Mouse (Mus musculus) c-Kit-positive CD71-positive TER-119-positive erythroid progenitor cells, embryonic 14.5 days (primary cell): ENCODE results near the gene Car10.

ENCODE experiments used
- DNase-seq: peaks from one replicate; pipeline ENCODE4 v3.0.0-alpha.2; 2013; ENCODE audit warnings: low spot score

The Car10 gene

DNA sequence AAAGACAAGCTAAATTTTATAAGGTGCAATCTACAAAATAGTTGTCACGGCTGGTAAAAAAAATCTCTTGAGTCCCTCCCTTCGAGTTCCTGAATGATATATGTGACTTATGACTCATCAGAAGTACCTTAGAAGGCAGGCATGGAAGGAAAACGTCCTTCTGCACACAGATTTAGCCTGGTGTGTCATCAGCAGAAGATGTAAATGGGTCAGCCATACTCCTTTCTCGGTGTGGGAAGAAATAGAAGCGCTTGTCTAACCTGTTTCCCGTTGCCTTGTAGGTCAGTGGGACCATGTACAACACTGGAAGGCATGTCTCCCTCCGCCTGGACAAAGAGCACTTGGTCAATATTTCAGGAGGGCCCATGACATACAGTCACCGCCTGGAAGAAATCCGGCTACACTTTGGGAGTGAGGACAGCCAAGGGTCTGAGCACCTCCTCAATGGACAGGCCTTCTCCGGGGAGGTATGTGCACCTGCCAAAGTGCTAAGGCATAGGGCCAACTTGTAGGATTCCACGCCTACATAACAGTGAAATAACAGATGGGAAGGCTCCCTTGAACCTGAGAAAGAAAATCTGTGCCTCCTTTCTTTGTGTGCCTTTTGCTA is 392.5 kb downstream of the Car10 start:
- DNase-seq: no peak

GRCm38 (mm10) chr11:93497896-93498295 is 400.1 kb downstream of the Car10 start:
- no peak for DNase-seq

GRCm38 (mm10) chr11:93500442-93500841 is 402.6 kb downstream of the Car10 start:
- DNase-seq: no peak

DNA sequence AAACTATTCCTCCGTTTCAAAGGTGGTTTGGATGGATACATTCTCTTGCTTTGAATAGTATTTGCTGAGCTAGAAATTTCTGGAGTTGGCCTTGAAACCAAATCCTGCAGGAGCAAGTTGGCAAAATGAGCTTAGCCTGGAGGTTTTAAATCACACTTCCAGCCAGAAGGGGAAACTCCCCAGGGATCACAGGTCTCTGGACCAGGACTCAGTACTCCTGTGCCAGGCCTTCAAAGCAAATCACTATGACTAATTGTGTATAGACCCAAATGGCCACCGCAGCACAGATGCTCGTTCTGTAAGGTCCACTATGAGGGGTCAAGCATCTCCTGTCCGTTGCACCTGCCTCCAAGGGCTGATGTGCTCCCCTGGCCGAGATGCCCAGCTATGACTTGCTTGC is 403.8 kb downstream of the Car10 start:
- DNase-seq: no peak

GRCm38 (mm10) chr11:93502864-93503263 is 405.0 kb downstream of the Car10 start:
- no peak for DNase-seq

DNA sequence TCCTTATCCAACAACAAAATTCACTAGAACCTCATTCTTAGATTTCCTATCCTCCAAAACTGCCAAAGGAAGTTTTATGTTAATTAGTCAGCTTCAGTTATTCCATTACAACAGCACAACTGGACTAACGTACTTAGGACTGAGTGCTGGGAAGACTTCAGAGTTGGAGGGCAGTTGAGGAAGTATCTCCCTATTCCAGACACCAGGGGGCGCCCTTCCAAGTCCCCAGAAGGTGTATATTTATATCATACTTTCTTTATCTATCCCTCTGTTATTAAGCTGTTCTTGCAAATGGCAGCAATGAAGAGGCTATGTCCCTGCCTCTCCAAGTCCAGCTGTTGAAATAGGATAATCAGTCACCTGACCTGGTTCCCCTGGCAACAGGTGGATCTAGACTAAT is 405.6 kb downstream of the Car10 start:
- DNase-seq: peak; percentile 8

DNA sequence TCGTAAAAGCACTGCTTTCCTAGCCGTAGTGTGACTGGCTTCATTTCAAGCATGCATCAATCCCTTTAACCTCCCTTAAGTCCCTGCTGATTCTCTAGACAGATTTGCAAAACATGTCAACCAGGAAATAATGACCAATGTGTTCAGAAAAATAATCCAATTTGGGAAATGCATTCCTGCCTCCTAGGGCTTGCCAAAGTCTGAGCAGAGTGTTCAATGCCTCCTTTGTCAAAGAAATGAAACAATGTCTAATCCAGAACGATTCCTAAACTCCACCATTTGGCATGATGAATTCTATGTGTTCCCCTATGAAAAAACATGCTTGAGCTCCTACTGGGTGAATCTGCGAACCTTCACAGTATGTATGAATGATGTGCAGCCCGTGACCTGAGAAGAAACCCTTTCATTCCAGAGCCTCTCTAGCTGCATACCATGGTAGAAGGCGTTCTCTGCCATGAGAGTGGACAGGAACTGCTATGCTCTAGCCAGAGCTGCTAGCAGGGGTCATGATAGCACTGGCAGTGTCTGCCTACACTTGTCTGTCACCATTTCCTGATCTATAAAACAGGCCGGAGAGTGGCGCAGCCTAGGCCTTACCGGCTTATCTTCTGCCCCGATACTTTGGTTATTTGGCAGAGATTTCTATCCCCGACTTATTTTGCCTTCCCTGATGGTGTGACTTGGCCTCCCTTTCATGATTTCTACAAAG is 411.9 kb downstream of the Car10 start:
- DNase-seq: no peak

- no peak for DNase-seq
Observed at GRCm38 (mm10) chr11:93512843-93513242, 415.0 kb downstream of the Car10 start.

DNA sequence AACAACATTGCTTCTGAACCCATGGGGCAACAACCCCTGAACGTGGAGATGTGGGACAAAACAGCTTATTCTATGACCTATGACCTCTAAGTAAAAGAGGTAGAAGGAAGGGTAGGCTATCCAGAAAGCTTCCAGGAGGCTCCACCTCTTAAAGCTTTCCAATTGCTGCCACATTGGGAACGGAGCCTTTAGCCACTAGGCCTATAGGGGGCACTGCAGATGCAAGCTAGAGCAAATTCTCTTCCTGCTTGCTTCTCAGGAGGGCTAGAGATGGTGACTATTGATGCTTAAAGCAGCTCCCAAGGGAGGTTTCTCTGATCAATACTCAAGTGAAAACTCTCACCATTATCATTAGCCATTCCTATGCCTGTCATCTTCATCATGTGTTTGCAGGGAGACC is 416.6 kb downstream of the Car10 start:
- no peak for DNase-seq

GRCm38 (mm10) chr11:93515566-93515965 is 417.7 kb downstream of the Car10 start:
- DNase-seq: no peak

DNA sequence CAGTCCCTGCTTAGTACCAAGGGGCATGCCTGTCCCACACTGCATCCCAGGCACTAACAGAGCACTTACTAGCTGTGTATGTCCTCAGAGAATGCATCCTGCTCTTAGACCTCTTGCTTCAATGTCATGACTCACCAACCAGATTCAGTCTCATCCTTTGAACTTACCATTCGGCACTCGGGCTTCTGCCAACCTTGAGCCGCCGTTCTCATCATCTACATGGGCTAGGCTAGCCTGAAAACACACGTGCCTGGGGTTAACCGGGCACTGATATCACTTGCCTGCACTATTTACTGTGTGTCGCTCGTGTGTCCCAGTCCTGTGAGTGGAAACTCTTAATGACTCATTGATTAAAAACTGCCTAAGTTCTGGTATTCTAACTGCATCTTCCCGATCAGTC is 418.4 kb downstream of the Car10 start:
- no peak for DNase-seq

- no peak for DNase-seq
Observed at GRCm38 (mm10) chr11:93516946-93517345, 419.1 kb downstream of the Car10 start.

GRCm38 (mm10) chr11:93522501-93522900 is 424.7 kb downstream of the Car10 start:
- no peak for DNase-seq

DNA sequence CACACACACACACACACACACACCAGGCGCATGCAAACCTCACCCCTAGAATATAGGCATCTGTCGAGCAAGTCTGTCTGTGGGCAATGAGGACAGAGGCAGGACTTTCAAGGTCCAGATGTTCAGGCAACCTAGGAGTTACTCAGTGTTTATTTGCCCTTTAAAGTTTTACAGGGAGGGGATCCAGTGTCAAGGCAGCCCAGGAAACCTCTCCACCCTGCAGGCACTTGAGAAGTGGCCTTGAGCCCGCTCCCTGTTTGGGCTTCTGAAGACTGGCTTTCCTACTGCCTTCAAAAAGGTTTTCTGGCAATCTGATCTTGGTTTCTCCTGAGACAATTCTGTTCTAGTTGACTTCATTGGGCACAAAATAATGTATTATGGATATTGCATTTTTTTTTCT is 428.1 kb downstream of the Car10 start:
- no peak for DNase-seq

DNA sequence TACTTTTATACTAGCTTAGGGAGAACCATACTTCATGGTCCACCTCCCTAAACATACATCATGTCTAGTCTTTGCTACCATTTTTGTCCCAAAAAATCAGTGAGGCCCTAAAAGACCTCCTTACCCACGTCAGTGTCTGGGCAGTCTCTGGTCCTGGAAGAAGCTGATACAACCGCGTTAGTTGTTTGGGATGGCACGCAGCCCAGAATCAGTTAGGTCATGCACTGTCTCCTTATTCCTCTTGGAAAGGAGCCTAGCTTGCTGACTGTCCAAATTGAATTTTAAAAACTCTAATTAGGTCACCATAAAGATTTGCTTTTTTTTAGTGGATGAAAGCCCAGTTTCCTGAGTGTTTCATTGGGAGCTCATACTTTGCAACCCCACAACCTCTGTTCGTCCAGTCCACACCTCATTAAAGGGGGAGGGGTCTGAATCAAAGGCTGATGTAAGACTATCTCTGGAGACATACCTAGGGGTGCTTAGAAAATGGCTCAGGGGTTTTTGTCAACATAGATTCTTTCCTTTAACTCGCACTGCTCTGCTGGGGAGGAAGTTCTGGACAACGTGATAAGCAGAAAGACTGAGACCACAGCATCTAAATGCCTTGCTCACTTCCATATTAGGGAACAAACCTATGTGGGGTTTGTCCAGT is 433.3 kb downstream of the Car10 start:
- no peak for DNase-seq

- no peak for DNase-seq
Observed at GRCm38 (mm10) chr11:93536244-93536643, 438.4 kb downstream of the Car10 start.

GRCm38 (mm10) chr11:93548904-93549303 is 451.1 kb downstream of the Car10 start:
- no peak for DNase-seq

DNA sequence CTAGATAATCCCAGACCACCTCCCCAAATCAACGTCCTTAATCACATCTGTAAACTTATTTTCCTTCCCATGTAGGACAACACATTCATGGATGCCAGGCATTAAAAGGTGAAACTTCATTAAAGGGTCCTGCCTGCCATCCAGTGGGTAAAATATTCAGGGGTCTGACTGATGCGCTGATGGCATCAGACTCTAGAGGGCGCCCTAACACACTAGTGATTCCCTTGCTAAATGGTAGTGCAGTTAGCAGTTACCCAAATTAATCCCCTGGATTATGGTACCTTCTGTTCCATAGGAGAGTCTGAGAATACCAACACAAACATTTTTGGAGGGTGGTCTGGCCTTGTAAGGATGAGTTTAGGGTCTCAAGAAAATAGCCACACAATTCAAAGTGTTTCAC is 453.1 kb downstream of the Car10 start:
- DNase-seq: no peak

DNA sequence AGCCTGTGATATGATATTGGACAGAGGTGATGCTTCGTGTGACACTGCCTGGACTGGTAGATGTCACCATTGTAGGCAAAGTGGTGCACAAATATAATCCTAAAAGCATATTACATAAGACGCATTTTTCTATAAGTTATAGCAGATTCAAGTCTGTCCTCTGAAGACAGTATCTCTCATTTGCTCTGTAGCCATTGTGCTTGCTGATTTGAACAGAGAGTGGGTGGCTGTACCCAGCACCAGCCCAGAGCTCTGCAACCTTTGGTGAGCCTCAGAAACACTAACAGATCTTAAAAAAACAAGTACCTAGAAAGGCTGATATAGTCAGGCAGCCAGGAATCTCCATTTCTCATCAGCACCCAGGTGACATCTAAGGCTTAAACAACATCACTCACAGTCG is 461.3 kb downstream of the Car10 start:
- DNase-seq: no peak

DNA sequence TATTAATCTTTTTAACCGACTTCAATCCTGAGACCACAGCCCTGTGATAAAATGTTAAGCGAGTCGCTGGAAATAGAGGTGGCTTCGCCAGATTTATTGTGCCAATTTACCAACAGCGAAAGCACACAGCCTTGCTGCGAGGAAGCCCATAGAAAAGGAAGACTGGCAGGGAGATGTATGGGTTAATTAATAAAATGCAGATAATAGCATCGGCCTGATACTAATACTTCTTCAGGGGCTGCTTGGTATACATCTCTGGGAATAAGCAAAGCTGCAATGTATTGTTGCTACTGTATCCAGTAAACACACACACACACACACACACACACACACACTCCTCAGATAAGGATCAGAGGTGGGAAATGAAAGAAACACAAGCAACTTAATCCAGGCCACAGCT is 462.7 kb downstream of the Car10 start:
- DNase-seq: no peak

DNA sequence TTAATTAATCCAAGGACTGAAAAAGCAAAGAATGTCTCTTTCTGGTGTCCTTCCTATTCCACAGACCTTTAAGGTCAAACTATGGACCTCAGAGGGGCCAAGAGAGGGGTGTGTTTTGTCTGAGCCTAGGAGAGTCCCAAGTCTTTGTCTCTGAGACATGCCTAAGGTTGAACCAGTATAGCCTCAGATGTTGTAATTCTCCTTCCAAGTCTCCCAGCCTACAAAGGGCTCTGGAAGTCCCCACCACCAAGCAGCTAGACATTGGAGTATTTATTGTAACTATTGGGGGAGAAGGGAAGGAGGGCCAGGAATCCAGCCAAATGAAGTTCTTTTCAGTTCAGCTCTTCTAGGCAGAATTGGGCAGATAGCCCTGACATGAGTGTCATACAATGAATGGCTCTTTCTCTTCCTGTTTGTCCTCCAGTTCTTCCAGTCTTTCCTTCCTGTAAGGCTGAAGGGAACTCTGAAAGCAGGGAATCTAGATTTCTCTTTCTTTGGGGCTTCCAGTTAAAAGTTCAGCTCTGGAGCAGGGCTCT is 464.6 kb downstream of the Car10 start:
- no peak for DNase-seq

DNA sequence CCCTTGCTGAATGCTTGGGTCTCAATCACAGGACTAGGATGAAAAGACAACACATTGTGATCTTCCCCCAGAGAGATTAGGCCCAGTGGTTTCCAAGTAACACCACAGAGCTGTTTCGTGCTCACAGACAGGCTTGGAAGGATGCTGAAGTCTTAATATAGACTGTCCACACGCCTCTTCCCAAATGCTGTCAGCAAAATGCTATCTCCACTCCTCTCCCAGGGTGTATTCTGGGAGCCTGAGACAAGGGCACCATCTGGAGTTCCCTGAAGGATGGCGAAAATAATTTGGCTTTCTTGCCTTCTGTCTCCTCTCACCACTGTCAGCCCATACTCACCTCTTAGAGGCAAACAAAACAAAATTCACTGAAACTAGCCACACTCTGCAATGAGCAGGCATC is 467.9 kb downstream of the Car10 start:
- DNase-seq: no peak

DNA sequence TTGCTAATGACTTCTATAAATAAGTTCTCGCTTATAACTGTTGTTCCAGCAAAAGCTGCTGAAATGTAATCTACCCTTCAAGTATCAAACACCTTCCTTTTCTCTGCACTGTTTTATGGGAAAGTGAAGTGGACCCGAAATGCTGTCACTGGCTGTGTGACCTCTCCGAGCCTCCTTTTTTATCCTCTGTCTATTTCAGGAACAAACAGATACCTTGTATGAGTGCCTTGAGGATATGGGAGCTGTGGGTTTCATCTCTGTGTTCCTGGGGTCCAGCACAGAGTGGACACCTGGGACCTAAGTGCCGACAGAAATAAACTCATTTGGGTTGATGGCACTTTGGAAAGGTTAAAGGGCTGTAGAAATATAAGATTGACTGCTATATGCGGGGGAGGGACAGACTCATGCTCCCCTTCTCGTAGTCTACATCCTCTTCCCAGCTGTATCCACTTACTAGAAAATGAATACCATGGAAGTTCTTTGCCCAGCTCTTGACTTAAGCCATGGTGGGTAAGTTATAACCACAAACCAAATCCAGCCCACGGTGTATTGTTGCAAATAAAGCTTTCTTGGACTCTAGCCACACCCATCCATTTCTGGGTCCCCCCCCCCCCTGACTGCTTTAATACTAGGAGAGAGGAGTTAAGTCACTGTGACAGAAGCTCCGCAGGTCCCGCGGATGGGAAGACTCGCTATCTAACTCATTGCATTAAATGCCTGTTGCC is 474.3 kb downstream of the Car10 start:
- no peak for DNase-seq
